Mouse (Mus musculus) heart, adult 8-10 months (tissue): ENCODE measurements around the gene Cst10. TPM values are rescaled to one million over a fixed set of nuclear protein-coding genes. Genes with fewer than 3 reads are reported as not detected.

Source experiments
- DNase-seq: peaks from one replicate; pipeline ENCODE4 v3.0.0; 2022; ENCODE audit warnings: low spot score
- total RNA-seq, 4 experiments: library from RNA; stranded (reverse); gene quantifications; 2 replicates each; pipeline ENCODE4 v1.2.4; 2022

The Cst10 gene
- total RNA-seq, result not detected

DNA sequence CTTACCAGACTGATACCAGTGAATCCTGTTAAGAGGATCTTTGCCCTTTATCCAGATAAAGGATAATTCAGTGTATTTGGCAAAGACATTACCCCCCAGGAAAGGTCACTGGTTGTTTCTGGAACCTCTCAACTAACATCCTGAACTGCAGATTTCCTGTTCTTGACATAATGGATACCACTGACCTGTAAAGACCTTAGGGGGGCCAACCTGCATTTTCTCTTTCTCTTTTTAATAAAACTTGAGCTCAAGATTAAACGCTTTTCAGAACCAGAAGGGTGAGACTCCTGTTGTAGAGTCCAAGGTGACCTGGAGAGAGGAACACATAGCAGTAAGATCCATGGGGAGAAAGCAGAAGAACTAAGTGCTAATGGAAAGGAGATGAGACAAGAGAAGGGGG is at the start of gene Cst10:
TSS of gene Cst10 (plus strand) at position 301 of the 400 bp plus-strand sequence.
- DNase-seq, result no peak

DNA sequence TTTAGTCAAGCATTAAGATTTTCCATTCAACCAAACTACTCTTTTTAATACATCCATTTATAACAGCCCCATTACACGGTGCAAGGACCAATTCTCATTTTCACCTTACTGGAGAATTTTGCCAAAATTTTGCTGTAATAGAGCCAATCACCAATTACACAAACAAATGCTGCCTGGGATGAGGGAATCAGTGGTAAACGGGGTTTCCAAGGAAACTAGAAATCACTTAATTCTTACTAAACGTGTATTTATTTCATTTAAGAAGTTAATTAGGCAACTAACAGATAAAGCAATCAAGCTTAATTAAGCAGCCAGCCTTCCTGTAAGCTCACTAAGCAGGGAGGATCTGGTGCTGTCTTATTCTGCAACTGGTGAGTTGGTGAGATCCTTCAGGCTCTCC is 11.9 kb upstream of the Cst10 start:
- no peak for DNase-seq

DNA sequence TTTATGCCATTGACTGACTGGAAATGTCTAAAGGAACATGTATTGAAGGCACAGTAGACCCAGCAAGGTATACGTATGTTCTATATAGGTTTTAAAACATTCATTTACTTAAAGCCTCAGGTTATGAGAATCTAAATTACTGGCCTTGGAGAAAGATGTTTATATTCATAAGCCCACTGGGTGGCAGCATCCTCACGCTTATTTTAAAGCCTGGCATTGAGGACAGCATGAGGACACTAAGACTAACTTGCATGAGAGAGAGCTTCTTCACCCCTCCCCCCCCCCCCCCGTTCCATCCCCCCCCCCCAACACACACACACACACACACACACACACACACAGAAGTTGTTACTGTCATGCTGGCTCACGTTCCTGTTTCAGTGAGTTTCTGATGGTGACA is 17.7 kb downstream of the Cst10 start:
- no peak for DNase-seq
